Mouse (Mus musculus): Measurements from ENCODE around the gene Itga10.

DNA sequence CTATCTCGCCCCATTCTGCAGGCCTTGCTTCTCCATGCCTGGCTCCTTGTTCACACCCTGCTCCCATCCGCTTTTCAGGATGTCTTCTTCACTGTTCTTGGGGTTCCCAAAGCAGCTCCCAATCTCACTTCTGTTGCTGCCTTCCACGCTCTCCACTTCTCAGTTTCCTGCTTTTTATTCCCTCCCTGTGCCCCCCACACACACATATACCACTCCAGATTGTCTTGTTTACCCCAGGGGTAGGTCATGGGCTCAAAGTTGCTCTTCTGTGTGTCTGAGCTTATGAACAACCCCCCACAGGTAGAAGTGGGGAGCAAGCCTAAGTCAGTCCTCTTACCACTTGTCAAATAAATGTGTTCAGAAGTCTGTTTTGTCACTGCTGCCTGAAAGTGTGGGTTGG, 46.0 kb upstream of the Itga10 start:
- TF ChIP-seq POLR2A (IDR thresholded peaks at IDR 0.05; ENCODE audit: low read depth, low read length) = no peak
- no peak for TF ChIP-seq USF2 (conservative IDR thresholded peaks at IDR 0.05; ENCODE audit: low read depth, low read length)
- TF ChIP-seq BHLHE40 (IDR thresholded peaks at IDR 0.05; ENCODE audit: low read depth, low read length) = no peak
- no peak for TF ChIP-seq EP300 (IDR thresholded peaks at IDR 0.05; ENCODE audit: low read length)
- TF ChIP-seq CTCF (conservative IDR thresholded peaks at IDR 0.05 in 1 of 2, IDR thresholded peaks at IDR 0.05 in 1 of 2; ENCODE audit: low read depth in 2 of 2, low read length in 2 of 2) = no peak
- no peak for TF ChIP-seq ZC3H11A (IDR thresholded peaks at IDR 0.05; ENCODE audit: low read depth, low read length)
- TF ChIP-seq TBP (conservative IDR thresholded peaks at IDR 0.05; ENCODE audit: low read depth, low read length) = no peak
- TF ChIP-seq MAX (IDR thresholded peaks at IDR 0.05; ENCODE audit: low read length) = no peak
- TF ChIP-seq NRF1 (IDR thresholded peaks at IDR 0.05; ENCODE audit: low read depth, low read length) = no peak
- TF ChIP-seq ETS1 (conservative IDR thresholded peaks at IDR 0.05; ENCODE audit: low read depth, low read length) = no peak
- TF ChIP-seq MAFK (IDR thresholded peaks at IDR 0.05; ENCODE audit: insufficient replicate concordance, low read length) = no peak
- no peak for TF ChIP-seq MXI1 (IDR thresholded peaks at IDR 0.05; ENCODE audit: low read depth, low read length)

All from CH12.LX (cell line).